Mouse (Mus musculus) olfactory bulb, adult 2 months (tissue): ENCODE results near the gene Rrp36.

Source experiments
- CTCF ChIP-seq: fragments of 200-500 bp; IDR thresholded peaks from 2 replicates; pipeline ENCODE4 v1.5.1; 2012; ENCODE audit warnings: low read depth, mild to moderate bottlenecking, low read length, moderate library complexity; ENCODE audit not compliant: insufficient read depth
- POLR2A ChIP-seq: fragments of 200-500 bp; IDR thresholded peaks from 2 replicates; pipeline ENCODE4 v1.6.1; 2012; ENCODE audit warnings: mild to moderate bottlenecking, low read depth, low read length, moderate library complexity; ENCODE audit not compliant: insufficient read depth

DNA sequence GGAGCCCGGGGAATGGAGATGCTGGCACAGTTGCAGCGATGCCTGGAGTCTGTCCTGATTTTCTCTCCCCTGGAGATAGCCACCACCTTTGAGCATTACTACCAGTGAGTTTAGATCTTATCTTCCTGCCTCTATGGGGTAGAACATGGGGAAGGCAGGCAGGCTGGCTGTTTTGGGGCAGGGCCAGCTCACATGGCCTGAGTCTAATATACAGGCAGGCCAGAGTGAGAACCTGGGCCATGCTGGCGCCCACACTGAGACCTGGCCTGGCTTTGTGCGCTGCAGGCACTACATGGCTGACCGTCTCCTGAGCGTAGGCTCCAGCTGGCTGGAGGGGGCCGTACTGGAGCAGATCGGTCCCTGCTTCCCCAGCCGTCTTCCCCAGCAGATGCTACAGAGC lies 12.8 kb downstream of the Rrp36 start:
- TF ChIP-seq CTCF (no peak), POLR2A (no peak)
